Mouse (Mus musculus) kidney, postnatal 10 days (tissue): ENCODE results near the gene Nipsnap2.
A peak's percentile ranks its signal among the peaks of the same experiment; 100 is the strongest.
"Not testable (repeated sequence)": the region's sequence is repeated elsewhere in the genome, so short reads cannot be mapped to it uniquely, and the experiment has no call there.

Source experiments
- DNase-seq: peaks from one replicate; pipeline ENCODE4 v3.0.0; 2021; ENCODE audit warnings: mixed read lengths

Nipsnap2 gene

GRCm38 (mm10) chr5:129761865-129762540 lies 37.1 kb downstream of the Nipsnap2 start:
- DNase-seq, result no peak

GRCm38 (mm10) chr5:129770443-129771355 lies 45.8 kb downstream of the Nipsnap2 start:
- peak; percentile 77 for DNase-seq

GRCm38 (mm10) chr5:129772433-129772832 lies 47.6 kb downstream of the Nipsnap2 start:
- no peak for DNase-seq

GRCm38 (mm10) chr5:129773330-129773729 lies 48.5 kb downstream of the Nipsnap2 start:
- not testable (repeated sequence) for DNase-seq

- DNase-seq, result no peak
These were observed 49.8 kb downstream of the Nipsnap2 start for GRCm38 (mm10) chr5:129774661-129775060.

GRCm38 (mm10) chr5:129778348-129778995 lies 53.6 kb downstream of the Nipsnap2 start:
- DNase-seq, result no peak

- DNase-seq, result peak; percentile 91
These were observed 54.3 kb downstream of the Nipsnap2 start for GRCm38 (mm10) chr5:129778996-129779716.

GRCm38 (mm10) chr5:129780131-129780530 lies 55.3 kb downstream of the Nipsnap2 start:
- DNase-seq, result no peak

- peak; percentile 38 for DNase-seq
These were observed 57.3 kb downstream of the Nipsnap2 start for GRCm38 (mm10) chr5:129782211-129782610.

- DNase-seq, result no peak
These were observed 60.5 kb downstream of the Nipsnap2 start for GRCm38 (mm10) chr5:129785235-129785870.

GRCm38 (mm10) chr5:129786161-129786560 lies 61.3 kb downstream of the Nipsnap2 start:
- no peak for DNase-seq

GRCm38 (mm10) chr5:129786818-129787790 lies 62.2 kb downstream of the Nipsnap2 start, which contains the start of gene Psph:
Gene Psph (minus strand): TSS chr5:129787449.
- peak; percentile 99 for DNase-seq

GRCm38 (mm10) chr5:129787818-129788593 lies 63.1 kb downstream of the Nipsnap2 start:
- DNase-seq, result no peak

- not testable (repeated sequence) for DNase-seq
These were observed 65.7 kb downstream of the Nipsnap2 start for GRCm38 (mm10) chr5:129790591-129790990.
